Mouse (Mus musculus) stomach, adult 2 months (tissue): Measurements from ENCODE around the gene Kcnd1. TPM values are rescaled to one million over a fixed set of nuclear protein-coding genes. Genes with fewer than 3 reads are reported as not detected.

Source experiments
- polyA plus RNA-seq: library from polyadenylated mRNA; depleted of rRNA; stranded (reverse); fragments of >200 nt; gene quantifications from 2 replicates; pipeline ENCODE4 v1.2.3, GENCODE M21; 2012; rRNA removed

The Kcnd1 gene
- 0.38 and 0.56 TPM in 2 replicates for polyA plus RNA-seq

GRCm38 (mm10) chrX:7821865-7822779 lies at the start of gene Kcnd1:
TSS of gene Kcnd1 (plus strand) at chrX:7822289.

GRCm38 (mm10) chrX:7789542-7790136 lies 32.5 kb upstream of the Kcnd1 start, which contains the start of gene Gripap1:
TSS of gene Gripap1 (plus strand) at chrX:7789765.

GRCm38 (mm10) chrX:7841163-7842162 lies 19.4 kb downstream of the Kcnd1 start, which contains the start of gene Otud5:
TSS of gene Otud5 (plus strand) at chrX:7841364.

GRCm38 (mm10) chrX:7878007-7878419 lies 55.9 kb downstream of the Kcnd1 start, which contains the start of gene Pim2:
TSS of gene Pim2 (plus strand) at chrX:7878262.

GRCm38 (mm10) chrX:7883841-7884567 lies 61.9 kb downstream of the Kcnd1 start, which contains the start of gene Slc35a2:
TSS of gene Slc35a2 (plus strand) at chrX:7884028.

Other genes with a start within 250 kb of the Kcnd1 start
- gene Foxp3, start 248.6 kb upstream of the Kcnd1 start, polyA plus RNA-seq = 0.13 TPM in 2 replicates
- 0.87 and 1.4 TPM in 2 replicates for gene Ppp1r3f, start 248.0 kb upstream of the Kcnd1 start, polyA plus RNA-seq
- gene Ccdc22, start 216.8 kb upstream of the Kcnd1 start, polyA plus RNA-seq = 9.9 and 11.3 TPM in 2 replicates
- gene Cacna1f, start 215.2 kb upstream of the Kcnd1 start, polyA plus RNA-seq = 0.01 TPM in 1 of 2 replicates, not detected in the other
- gene Syp, start 183.8 kb upstream of the Kcnd1 start, polyA plus RNA-seq = 3.9 and 4.8 TPM in 2 replicates
- 26.6 and 28.9 TPM in 2 replicates for gene Prickle3, start 165.0 kb upstream of the Kcnd1 start, polyA plus RNA-seq
- gene Plp2, start 150.9 kb upstream of the Kcnd1 start, polyA plus RNA-seq = 137 and 146 TPM in 2 replicates
- 6.1 and 6.6 TPM in 2 replicates for gene Magix, start 141.0 kb upstream of the Kcnd1 start, polyA plus RNA-seq
- gene Gpkow, start 125.2 kb upstream of the Kcnd1 start, polyA plus RNA-seq = 0.92 and 1.5 TPM in 2 replicates
- 18.3 and 20.3 TPM in 2 replicates for gene Wdr45, start 108.0 kb upstream of the Kcnd1 start, polyA plus RNA-seq
- gene Gm45208, start 100.0 kb upstream of the Kcnd1 start, polyA plus RNA-seq = 0.22 TPM in 1 of 2 replicates, not detected in the other
- 30.1 and 36.8 TPM in 2 replicates for gene Praf2, start 93.8 kb upstream of the Kcnd1 start, polyA plus RNA-seq
- 20.8 and 24.6 TPM in 2 replicates for gene Ccdc120, start 71.4 kb upstream of the Kcnd1 start, polyA plus RNA-seq
- gene Tfe3, start 59.7 kb upstream of the Kcnd1 start, polyA plus RNA-seq = 13.1 and 13.4 TPM in 2 replicates
- gene Gripap1, start 32.5 kb upstream of the Kcnd1 start, polyA plus RNA-seq = 6.6 and 7.6 TPM in 2 replicates
- gene Otud5, start 19.1 kb downstream of the Kcnd1 start, polyA plus RNA-seq = 21.1 and 23.3 TPM in 2 replicates
- 7.4 and 8.8 TPM in 2 replicates for gene Pim2, start 56.0 kb downstream of the Kcnd1 start, polyA plus RNA-seq
- gene Slc35a2, start 61.7 kb downstream of the Kcnd1 start, polyA plus RNA-seq = 74.9 and 99.5 TPM in 2 replicates
- 27.2 and 28.7 TPM in 2 replicates for gene Pqbp1, start 77.0 kb downstream of the Kcnd1 start, polyA plus RNA-seq
- gene Timm17b, start 77.1 kb downstream of the Kcnd1 start, polyA plus RNA-seq = 23.5 and 30.2 TPM in 2 replicates
- gene Gm10491, start 85.5 kb downstream of the Kcnd1 start, polyA plus RNA-seq = not detected in 2 replicates
- not detected in 2 replicates for gene Gm10490, start 87.3 kb downstream of the Kcnd1 start, polyA plus RNA-seq
- 15.1 and 39.9 TPM in 2 replicates for gene Pcsk1n, start 97.5 kb downstream of the Kcnd1 start, polyA plus RNA-seq
- gene Eras, start 106.3 kb downstream of the Kcnd1 start, polyA plus RNA-seq = not detected in 2 replicates
- 7.3 and 10.8 TPM in 2 replicates for gene Hdac6, start 125.6 kb downstream of the Kcnd1 start, polyA plus RNA-seq
- gene Gata1, start 155.8 kb downstream of the Kcnd1 start, polyA plus RNA-seq = 0.40 and 0.71 TPM in 2 replicates
- 1.6 and 1.7 TPM in 2 replicates for gene Glod5, start 196.2 kb downstream of the Kcnd1 start, polyA plus RNA-seq